Mouse (Mus musculus) left cerebral cortex, postnatal 36 days (tissue): ENCODE results near the gene Tspan9. TPM values are rescaled to one million over a fixed set of nuclear protein-coding genes. Genes with fewer than 3 reads are reported as not detected.

ENCODE experiments used
- DNase-seq, 2 experiments: peaks; one replicate each; pipeline ENCODE4 v3.0.0; 2021 to 2022; ENCODE audit warnings: low spot score in 2 of 2, mixed read lengths in 1 of 2
- intact Hi-C: fragments of 180-260 bp; cut with DNase I; formaldehyde crosslinking; loops from one replicate; pipeline ENCODE4 v1.15.1; 2025
- total RNA-seq, 2 experiments: library from RNA; stranded (reverse); gene quantifications; 2 replicates each; pipeline ENCODE4 v1.2.3; 2021

The Tspan9 gene
- total RNA-seq, 2 experiments from 2014 or later, result 47.5 to 62.9 TPM

GRCm38 (mm10) chr6:127971931-127972330 lies 171.5 kb downstream of the Tspan9 start:
- DNase-seq, result no peak
- intact Hi-C loops, result loop anchor here (2.0 to 5.0 kb wide), 3 partner anchors 60 to 173 kb away; no protein-coding TSS in a partner anchor

GRCm38 (mm10) chr6:127970848-127971247 lies 172.5 kb downstream of the Tspan9 start:
- no peak for DNase-seq
- intact Hi-C loops, result loop anchor here (2.0 to 5.0 kb wide), 3 partner anchors 61 to 174 kb away; no protein-coding TSS in a partner anchor

DNA sequence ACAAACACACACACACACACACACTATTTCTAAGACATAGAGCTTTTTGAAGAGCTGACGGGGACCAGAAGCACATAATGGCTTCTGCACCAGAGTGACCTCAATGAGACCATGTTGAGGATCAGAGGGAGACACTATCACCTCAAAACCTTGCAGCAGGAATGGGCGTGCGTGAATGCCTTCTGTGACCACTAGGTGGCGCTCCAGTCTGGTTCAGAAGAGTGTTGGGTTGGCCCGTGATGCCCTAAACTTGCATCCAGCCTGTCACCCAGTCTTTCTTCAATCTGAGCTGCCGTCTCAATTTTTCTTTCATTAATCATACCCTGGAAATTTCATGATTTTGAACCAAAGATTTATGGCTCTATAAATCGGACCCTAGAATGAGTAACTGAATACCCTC lies 173.3 kb downstream of the Tspan9 start:
- DNase-seq, result peak; percentile 72 to 84
- intact Hi-C loops, result loop anchor here (2.0 to 5.0 kb wide), 3 partner anchors 62 to 175 kb away; no protein-coding TSS in a partner anchor

DNA sequence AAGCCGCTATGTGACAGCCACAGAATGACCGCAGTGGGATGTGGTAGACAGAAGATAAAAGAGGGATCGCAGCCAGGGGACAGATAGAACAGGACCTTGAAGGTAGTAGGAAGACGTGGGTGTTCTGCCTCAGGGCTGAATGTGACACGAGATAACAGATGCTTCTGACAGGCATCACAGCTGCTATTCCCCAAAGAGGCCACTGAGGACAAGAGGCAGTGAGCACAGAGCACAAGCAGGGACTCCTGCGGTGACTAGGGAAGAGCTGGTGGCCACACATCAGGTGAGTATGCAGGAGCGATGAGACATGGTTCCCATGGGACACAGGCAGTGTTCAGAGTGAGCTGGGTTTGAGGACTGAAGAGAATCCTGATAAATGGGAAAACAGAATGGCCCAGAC lies 173.7 kb downstream of the Tspan9 start:
- intact Hi-C loops, result loop anchor here (2.0 to 5.0 kb wide), 3 partner anchors 63 to 175 kb away; no protein-coding TSS in a partner anchor

DNA sequence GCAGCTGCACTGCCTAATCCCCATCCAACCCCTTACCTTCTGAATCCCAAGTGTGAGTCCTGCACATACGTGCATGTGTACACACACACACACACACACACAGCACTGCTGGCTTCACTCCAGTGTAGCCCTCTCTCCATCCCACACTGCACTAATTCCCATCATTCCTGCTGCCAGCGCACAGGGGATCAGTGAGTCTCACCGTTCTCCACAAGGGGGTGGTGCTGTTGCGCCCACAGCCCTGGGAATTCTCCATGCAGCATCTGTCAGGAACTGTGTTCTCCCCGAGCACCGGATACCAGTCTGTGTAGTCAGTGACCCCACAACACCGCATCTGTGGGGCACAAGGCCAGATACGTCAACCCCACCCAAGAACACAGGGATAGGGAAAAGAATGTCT lies 177.9 kb downstream of the Tspan9 start:
- intact Hi-C loops, result no loop called here
- peak in 1 of 2 experiments; percentile 61 for DNase-seq

More for the DNA sequence above, 173.7 kb downstream of the Tspan9 start:
- no peak for DNase-seq

DNA sequence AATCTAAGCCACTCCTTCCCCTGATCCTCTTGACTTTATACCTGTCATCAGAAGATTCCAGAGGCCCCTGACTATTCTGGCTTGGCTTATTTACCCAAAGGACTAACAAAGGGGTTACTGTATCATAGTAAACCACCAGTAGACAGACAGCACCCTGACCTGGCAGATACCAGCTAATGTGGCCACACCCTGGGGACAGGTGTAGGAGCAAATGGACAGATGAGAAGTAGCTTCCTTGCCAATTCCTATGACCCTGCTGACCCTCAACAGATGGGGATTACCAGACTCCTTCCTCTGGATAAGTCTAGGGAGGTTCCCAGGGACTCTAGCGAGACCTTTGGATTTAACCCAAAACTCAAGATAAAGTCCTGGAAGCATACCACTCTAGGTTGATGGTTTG lies 183.2 kb downstream of the Tspan9 start:
- no peak for DNase-seq
- intact Hi-C loops, result no loop called here

DNA sequence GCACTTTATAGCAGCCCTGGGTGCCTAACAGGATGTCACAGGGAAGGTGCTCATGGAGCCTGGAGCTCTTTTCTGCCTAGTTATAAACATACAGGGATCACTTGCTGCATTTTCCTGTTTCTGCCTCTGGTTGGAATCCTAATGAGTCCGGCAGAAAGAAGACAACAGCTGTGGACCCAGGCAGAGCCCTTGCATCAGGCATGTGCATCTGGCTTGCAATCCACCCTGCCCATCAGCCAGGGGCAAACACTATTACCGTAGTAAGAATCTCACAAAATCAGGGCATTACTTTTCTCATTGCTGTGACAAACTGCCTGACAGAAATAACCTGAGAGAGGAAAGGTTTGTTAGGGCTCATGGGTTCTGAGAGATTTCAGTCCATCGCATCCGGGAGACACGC lies 187.2 kb downstream of the Tspan9 start:
- DNase-seq, result no peak
- intact Hi-C loops, result no loop called here

DNA sequence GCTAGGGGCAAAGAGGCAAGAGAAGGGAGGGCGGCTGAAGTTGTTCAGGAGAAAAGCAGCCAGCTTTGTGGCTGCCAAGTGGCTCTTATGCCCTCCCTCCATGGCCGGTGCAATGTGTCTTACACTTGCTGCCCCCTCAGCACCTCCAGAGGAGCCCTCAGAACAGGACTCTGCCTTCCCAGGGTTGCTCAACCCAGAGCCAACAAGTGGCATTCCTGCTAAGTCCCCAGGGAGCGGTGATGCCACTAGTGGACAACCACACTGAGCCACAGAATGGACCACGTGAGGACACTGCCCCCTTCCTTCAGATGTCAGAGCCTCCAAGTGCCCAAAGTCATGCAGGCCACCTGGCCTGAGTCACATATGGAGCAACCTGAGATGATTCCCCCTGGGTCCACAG lies 190.3 kb downstream of the Tspan9 start:
- no peak for DNase-seq

DNA sequence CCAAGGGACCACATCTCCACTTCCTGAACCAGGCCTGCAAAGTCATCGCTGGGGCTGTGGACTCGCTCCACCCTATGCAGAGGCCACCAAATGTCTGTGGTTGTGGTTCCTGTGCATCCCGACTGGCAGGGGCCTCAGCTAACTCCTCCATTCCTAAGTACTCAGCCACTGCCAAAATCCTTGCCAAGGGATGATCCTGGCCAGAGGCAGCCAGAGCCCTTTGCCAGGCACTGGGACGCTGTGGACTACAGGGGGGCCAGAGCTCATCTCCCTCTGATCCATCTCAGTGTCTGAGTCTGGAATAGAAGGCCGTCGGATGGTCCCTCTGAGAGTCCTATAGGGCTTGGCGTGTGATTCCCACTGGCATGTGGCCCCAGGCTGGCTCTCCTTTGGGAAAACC lies 193.5 kb downstream of the Tspan9 start:
- intact Hi-C loops, result loop anchor here (5.0 kb wide), 2 partner anchors 183 to 333 kb away; partner anchors contain the start of gene Prmt8
- no peak for DNase-seq

More for the DNA sequence above, 190.3 kb downstream of the Tspan9 start:
- intact Hi-C loops, result no loop called here

- DNase-seq, result no peak
- intact Hi-C loops, result loop anchor here (5.0 kb wide), 2 partner anchors 181 to 331 kb away; partner anchors contain the start of gene Prmt8
Observed at GRCm38 (mm10) chr6:127948656-127949055, 194.7 kb downstream of the Tspan9 start.

DNA sequence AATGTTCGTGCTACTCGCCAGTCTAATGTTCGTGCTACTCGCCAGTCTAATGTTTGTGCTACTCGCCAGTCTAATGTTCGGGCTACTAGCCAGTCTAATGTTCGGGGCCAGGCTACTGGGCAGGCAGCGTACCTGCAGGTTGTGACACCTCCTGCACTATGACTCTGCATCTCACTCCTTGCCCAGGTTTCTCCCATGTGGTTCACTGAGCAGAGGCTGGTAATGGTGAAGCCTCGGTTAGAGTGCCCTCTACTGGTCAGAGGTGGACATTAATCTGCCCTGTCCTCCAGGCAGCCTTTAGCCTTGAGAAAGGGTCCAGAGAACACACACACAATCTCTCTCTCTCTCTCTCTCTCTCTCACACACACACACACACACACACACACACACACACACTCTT lies 197.7 kb downstream of the Tspan9 start:
- intact Hi-C loops, result loop anchor here (2.0 to 5.0 kb wide), 3 partner anchors 178 to 403 kb away; partner anchors contain the start of gene Prmt8
- DNase-seq, result peak; percentile 72 to 74

- intact Hi-C loops, result no loop called here
- no peak for DNase-seq
Observed at GRCm38 (mm10) chr6:127942421-127942820, 201.0 kb downstream of the Tspan9 start.

DNA sequence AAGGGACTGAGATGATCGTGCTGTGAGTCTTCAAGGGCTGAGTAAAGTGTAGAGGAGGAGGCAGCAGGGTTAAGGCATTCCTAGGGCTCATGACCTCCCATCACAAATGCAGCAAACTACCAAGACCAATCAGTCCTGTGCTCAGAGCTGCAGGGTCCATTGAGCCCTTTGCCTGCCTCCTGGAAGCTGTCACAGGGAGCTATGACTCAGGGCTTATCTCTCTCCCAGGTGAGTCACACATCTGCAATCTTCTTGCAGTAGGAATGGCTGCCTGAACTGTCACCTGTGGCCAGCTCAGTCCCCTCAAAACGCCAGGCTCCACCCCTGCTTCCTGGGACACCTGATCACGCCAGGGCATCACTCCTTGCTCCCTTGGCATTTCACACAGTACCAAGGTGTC lies 208.3 kb downstream of the Tspan9 start:
- intact Hi-C loops, result no loop called here
- DNase-seq, result no peak

DNA sequence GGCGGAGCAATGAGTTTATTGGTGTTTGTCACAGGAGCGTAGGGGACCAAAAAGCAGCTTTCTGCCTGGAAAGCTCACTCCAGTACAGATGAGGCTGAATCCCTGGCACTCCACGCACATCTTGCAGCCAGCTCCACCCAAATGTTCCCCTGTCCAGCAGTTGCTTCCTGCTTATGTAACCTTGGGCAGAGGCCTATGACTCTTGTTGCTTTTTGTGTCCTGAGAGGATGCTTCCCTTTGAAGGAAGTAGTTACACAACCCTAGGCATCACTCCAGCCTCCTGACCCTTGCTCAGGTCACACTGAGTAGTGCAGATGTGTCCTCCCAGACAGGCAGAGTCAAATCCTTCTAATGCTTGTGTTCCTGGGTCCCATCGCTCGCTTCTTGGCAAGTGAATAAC lies 209.6 kb downstream of the Tspan9 start:
- DNase-seq, result no peak
- intact Hi-C loops, result no loop called here

GRCm38 (mm10) chr6:127932697-127933096 lies 210.7 kb downstream of the Tspan9 start:
- DNase-seq, result peak in 1 of 2 experiments; percentile 24
- intact Hi-C loops, result no loop called here

DNA sequence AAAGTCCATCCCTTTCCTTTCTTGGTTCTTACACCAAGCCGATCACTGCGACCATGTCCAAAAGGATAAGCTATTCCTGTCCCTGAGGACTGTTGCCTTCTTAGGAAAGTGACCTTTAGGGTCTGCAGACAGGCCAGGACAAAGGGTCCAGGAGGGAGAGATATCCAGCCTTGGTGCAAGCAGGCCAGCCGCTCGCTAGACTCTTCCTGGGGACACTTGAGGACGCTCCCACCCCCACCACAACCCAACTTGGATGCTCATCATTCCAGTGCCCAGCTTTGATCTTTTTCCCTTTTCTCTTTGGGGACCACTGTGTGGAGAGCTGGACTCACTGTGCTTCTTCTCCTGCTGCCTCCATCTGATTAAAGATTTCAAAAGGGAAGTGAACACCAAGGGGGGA lies 214.7 kb downstream of the Tspan9 start:
- intact Hi-C loops, result loop anchor here (5.0 kb wide), 1 partner anchor 161 kb away; the partner anchor contains the start of gene Prmt8
- no peak for DNase-seq

GRCm38 (mm10) chr6:127925915-127926314 lies 217.5 kb downstream of the Tspan9 start:
- peak; percentile 75 to 83 for DNase-seq
- intact Hi-C loops, result loop anchor here (5.0 kb wide), 1 partner anchor 159 kb away; the partner anchor contains the start of gene Prmt8

DNA sequence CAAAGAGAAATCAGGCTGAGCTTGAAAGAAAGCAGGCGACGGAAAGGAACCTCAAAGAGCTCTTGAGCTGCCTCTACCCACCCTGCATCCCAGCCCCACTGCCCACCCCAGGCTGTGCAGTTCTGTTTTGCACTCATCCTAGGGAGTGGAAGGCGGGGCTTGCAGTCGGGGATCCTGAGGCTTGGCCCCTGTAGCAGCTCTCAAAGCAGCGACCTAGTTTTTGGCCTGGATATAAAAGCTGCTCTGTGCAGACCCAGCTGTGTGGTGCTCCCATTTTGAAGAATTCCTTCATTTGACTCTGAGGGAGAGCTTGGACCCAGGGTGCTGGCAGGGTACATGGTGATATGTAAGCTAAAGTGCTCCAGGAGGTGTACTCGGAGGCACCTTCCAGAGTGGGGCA lies 218.6 kb downstream of the Tspan9 start:
- intact Hi-C loops, result loop anchor here (5.0 kb wide), 2 partner anchors 157 to 297 kb away; partner anchors contain the start of gene Prmt8
- peak; percentile 24 to 42 for DNase-seq

DNA sequence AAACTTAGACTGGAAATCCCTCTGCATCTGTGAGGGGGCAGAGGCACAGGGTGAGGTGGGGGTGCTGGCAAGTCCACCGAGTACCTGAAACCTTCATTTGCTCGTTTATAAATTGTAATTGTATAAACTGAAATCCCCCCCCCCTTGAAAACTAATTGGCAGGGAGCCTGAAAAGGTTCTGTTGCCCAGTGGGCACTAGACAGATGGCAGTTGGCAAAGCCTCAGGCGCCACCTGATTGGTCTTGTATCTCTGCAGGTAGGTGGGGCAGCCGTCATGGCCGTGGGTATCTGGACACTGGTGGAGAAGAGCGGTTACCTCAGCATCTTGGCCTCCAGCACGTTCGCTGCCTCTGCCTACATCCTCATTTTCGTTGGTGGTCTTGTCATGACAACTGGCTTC lies 220.1 kb downstream of the Tspan9 start:
- intact Hi-C loops, result loop anchor here (5.0 kb wide), 1 partner anchor 296 kb away; no protein-coding TSS in a partner anchor

GRCm38 (mm10) chr6:127921996-127922395 lies 221.4 kb downstream of the Tspan9 start:
- DNase-seq, result no peak
- intact Hi-C loops, result loop anchor here (5.0 kb wide), 1 partner anchor 295 kb away; no protein-coding TSS in a partner anchor

More for the DNA sequence above, 220.1 kb downstream of the Tspan9 start:
- DNase-seq, result no peak

DNA sequence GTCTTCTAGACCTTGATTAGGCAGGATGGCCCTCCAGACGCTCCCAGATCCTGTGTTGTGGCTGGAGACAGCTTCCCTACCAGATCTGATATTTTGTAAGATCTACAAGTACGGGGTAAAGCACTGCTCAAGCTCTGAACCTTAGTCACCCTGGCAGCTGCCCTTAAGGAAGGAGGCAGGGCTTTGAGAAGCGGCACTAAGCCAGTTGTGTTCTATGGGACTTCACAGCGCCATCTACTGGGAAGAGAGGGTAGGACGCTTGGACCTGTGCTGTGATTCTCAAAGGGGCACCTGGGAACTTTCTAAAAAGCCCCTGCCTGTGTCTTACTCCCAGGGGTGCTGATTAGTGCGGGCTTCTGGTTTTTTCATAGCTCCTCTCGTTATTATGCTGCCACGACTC lies 222.7 kb downstream of the Tspan9 start:
- intact Hi-C loops, result loop anchor here (5.0 kb wide), 1 partner anchor 293 kb away; no protein-coding TSS in a partner anchor

More for the DNA sequence above, 222.7 kb downstream of the Tspan9 start:
- DNase-seq, result peak; percentile 66 to 79
